Mouse (Mus musculus): ENCODE results near the gene Hecw1. TPM values are rescaled to one million over a fixed set of nuclear protein-coding genes. Genes with fewer than 3 reads are reported as not detected.
"Not testable (repeated sequence)": the region's sequence is repeated elsewhere in the genome, so short reads cannot be mapped to it uniquely, and the experiment has no call there.

The Hecw1 gene
- total RNA-seq, 2 experiments from 2014 or later: 0.42 to 0.44 TPM

GRCm38 (mm10) chr13:14374470-14374869 is 148.6 kb downstream of the Hecw1 start:
- no peak for DNase-seq (ENCODE audit: low spot score in 2 of 2)

GRCm38 (mm10) chr13:14365546-14365945 is 157.5 kb downstream of the Hecw1 start:
- no peak for DNase-seq (ENCODE audit: low spot score in 2 of 2)

GRCm38 (mm10) chr13:14327252-14327651 is 195.8 kb downstream of the Hecw1 start:
- DNase-seq (ENCODE audit: low spot score in 2 of 2): no peak

GRCm38 (mm10) chr13:14306617-14307016 is 216.4 kb downstream of the Hecw1 start:
- DNase-seq (ENCODE audit: low spot score in 2 of 2): no peak

GRCm38 (mm10) chr13:14304103-14304502 is 218.9 kb downstream of the Hecw1 start:
- no peak for DNase-seq (ENCODE audit: low spot score in 2 of 2)

GRCm38 (mm10) chr13:14302921-14303320 is 220.1 kb downstream of the Hecw1 start:
- no peak for DNase-seq (ENCODE audit: low spot score in 2 of 2)

GRCm38 (mm10) chr13:14290016-14290415 is 233.0 kb downstream of the Hecw1 start:
- DNase-seq (ENCODE audit: low spot score in 2 of 2): no peak

GRCm38 (mm10) chr13:14271476-14271875 is 251.6 kb downstream of the Hecw1 start:
- no peak for DNase-seq (ENCODE audit: low spot score in 2 of 2)

GRCm38 (mm10) chr13:14260939-14261338 is 262.1 kb downstream of the Hecw1 start:
- DNase-seq (ENCODE audit: low spot score in 2 of 2): not testable (repeated sequence)

GRCm38 (mm10) chr13:14245946-14246345 is 277.1 kb downstream of the Hecw1 start:
- no peak for DNase-seq (ENCODE audit: low spot score in 2 of 2)

- DNase-seq (ENCODE audit: low spot score in 2 of 2): no peak
Observed at GRCm38 (mm10) chr13:14179669-14180068, 343.4 kb downstream of the Hecw1 start.

GRCm38 (mm10) chr13:14177989-14178388 is 345.0 kb downstream of the Hecw1 start:
- DNase-seq (ENCODE audit: low spot score in 2 of 2): no peak

Other genes with a start within 250 kb of the Hecw1 start
- 10 to 100 TPM; 39.2 to 43.9 TPM for gene Mrpl32, start 89.9 kb upstream of the Hecw1 start, total RNA-seq (2021)
- gene Psma2, start 90.0 kb upstream of the Hecw1 start, total RNA-seq (2021): 10 to 100 TPM; 72.7 to 79.6 TPM
- 10 to 100 TPM; 10.3 TPM for gene AW209491, start 106.9 kb upstream of the Hecw1 start, total RNA-seq (2021)